Mouse (Mus musculus) activated CD4-positive, CD25-positive, alpha-beta regulatory T cell (primary cell): ENCODE results near the gene Sgpp1. TPM values are rescaled to one million over a fixed set of nuclear protein-coding genes. Genes with fewer than 3 reads are reported as not detected.

ENCODE experiments used
- polyA plus RNA-seq, 2 experiments: library from polyadenylated mRNA; unstranded; fragments of 100-300 nt; shearing (Covaris generic); gene quantifications; one replicate each; pipeline ENCODE4 v1.2.1; 2017

The Sgpp1 gene
- 10 to 100 TPM; 88.0 to 93.7 TPM for polyA plus RNA-seq

DNA sequence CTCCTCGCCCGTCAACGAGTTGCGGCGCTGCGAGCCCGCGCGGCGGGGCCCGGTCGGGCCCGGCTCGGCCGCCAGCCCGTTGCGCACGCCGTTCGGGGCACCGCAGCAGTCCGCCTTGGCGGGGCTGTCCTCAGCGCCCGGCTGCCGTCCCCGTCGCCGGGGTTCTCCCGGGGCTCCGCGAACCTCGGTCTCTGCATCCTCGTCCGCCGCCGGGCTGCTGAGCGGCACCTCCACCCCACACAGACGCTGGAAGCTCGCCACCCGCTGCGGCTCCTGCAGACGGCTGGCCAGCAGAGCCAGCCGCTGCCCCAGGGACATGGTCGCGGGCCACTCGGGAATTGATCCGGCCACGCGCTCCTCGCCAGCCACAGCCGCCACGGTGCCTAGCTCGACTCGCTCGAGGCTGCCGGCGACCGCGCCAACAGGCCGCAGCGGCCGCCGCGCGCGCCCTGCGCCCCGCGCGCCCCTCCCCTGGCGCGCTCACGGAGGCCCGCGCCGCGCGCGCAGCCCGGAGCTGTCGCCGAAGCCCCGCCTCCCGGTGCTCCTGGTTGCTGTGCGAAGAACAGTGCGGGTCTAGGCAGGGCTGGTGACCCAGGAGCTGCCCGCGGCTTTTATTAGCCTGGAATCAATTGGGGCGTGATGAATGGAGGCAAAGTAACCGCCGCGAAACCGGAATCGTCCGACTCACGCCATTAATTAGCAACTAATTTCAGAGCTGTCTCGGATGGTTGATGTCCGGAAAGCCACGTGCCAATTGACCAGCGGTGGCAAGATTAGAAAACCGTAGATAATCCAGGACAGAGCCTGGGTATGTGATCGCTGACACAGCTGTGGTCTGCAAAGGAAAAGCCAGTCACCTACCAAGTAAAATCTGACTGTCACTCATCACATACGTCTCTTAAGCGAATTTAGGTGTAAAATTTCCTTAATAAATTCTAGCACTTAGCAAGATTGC lies at the start of gene Sgpp1:
Sgpp1 (minus strand) TSS at position 484 of the 955 bp plus-strand sequence.

DNA sequence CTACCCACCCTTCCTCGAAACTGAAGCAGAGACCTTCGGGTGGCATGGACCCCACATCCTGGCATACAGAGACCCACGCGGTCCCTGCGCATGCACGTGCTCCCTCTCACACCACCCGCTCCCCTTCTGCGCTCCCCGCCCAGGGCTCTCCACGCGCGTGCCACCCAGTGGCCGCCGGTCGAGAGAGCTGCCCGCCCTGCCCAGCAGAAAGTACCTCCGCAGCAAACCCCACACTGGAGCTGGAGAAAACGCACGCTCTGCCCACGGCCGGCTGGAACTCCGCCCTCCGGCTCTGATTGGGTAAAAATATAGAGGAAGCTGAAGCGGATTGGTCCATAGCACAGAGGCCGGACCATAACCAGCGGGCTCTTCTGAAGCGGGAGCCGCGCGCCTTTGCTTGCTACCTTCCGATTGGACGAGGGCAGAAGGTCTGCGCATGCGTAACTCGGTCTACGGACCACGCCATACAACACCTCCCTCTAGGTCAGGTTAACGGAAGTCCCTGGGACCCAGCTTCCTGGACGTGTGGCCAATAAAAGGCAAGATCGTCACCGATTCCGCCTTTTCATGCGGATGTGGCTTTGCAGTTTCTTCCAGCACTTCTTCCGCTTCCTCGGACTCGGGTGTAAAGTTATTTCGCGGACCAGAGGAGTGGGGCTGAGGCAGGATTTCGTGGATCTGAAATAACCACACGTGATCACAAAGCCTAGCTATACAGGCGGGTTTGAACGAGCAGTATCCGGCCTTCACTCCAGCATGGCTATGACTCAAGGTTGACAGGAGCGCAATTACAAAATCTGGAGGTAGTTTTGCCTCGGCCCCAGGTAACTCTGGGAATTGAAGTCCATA lies 66.0 kb downstream of the Sgpp1 start, which contains the start of gene Wdr89:
Wdr89 (minus strand) TSS at position 280 of the 849 bp plus-strand sequence.

Other genes starting within 250 kb of the Sgpp1 start
- gene Ppp2r5e, start 139.5 kb downstream of the Sgpp1 start, polyA plus RNA-seq, result 10 to 100 TPM; 22.7 to 34.3 TPM
- gene Wdr89, start 66.2 kb downstream of the Sgpp1 start, polyA plus RNA-seq, result 10 to 100 TPM; 10.1 to 16.1 TPM
- gene Syne2, start 82.4 kb upstream of the Sgpp1 start, polyA plus RNA-seq, result 10 to 100 TPM; 10.1 to 13.4 TPM